Mouse (Mus musculus): Measurements from ENCODE around the gene Gm20388.

GRCm38 (mm10) chr8:120912463-120912862 lies 1001.8 kb downstream of the Gm20388 start:
- TF ChIP-seq GATA1 (IDR thresholded peaks at IDR 0.05; ENCODE audit: low read length) (no peak), TAL1 (IDR thresholded peaks at IDR 0.05; ENCODE audit: low read length) (no peak)

Data from erythroblast, embryonic 14.5 days (primary cell).